Mouse (Mus musculus) CH12.LX (cell line): ENCODE measurements at regions not wholly inside any gene's neighbourhood (a gene's known extent, or its start where the extent isn't known, plus 50 kb on each side); places are given as distances from the start of the nearest gene placed in this dataset.

Experiments used
- CTCF ChIP-seq, 2 experiments: IDR thresholded peaks in 1 of 2; conservative IDR thresholded peaks in 1 of 2; 2 replicates each; pipeline ENCODE4 v1.5.1; 2011 to 2012; ENCODE audit warnings: low read depth in 2 of 2, low read length in 2 of 2, improper control_type of control experiment in 1 of 2, inconsistent platforms in 1 of 2, mild to moderate bottlenecking in 1 of 2, moderate library complexity in 1 of 2
- E2F4 ChIP-seq: IDR thresholded peaks from 2 replicates; pipeline ENCODE4 v1.6.1; 2011; ENCODE audit warnings: low read depth, low read length, improper control_type of control experiment; ENCODE audit not compliant: insufficient replicate concordance
- ETS1 ChIP-seq: conservative IDR thresholded peaks from 2 replicates; pipeline ENCODE4 v1.6.1; 2012; ENCODE audit warnings: low read depth, mild to moderate bottlenecking, inconsistent platforms, low read length, improper control_type of control experiment, moderate library complexity
- JUND ChIP-seq: conservative IDR thresholded peaks from 2 replicates; pipeline ENCODE4 v1.6.1; 2011; ENCODE audit warnings: low read depth, low read length, improper control_type of control experiment
- MAFK ChIP-seq: IDR thresholded peaks from 2 replicates; pipeline ENCODE4 v1.6.1; 2011; ENCODE audit warnings: low read length, improper control_type of control experiment; ENCODE audit not compliant: insufficient replicate concordance
- MAX ChIP-seq: IDR thresholded peaks from 2 replicates; pipeline ENCODE4 v1.6.1; 2011; ENCODE audit warnings: low read length, improper control_type of control experiment
- POLR2A ChIP-seq: IDR thresholded peaks from 2 replicates; pipeline ENCODE4 v1.6.1; 2011; ENCODE audit warnings: low read depth, mild to moderate bottlenecking, improper control_type of control experiment, low read length
- POLR2AphosphoS2 ChIP-seq: IDR thresholded peaks from 2 replicates; pipeline ENCODE4 v1.6.1; 2011; ENCODE audit warnings: low read depth, low read length, improper control_type of control experiment
- TCF12 ChIP-seq: IDR thresholded peaks from 2 replicates; pipeline ENCODE4 v1.6.1; 2014; ENCODE audit warnings: low read depth, mild to moderate bottlenecking, inconsistent platforms, low read length, improper control_type of control experiment
- ZMIZ1 ChIP-seq: IDR thresholded peaks from 2 replicates; pipeline ENCODE4 v1.6.1; 2012; ENCODE audit warnings: low read depth, mild to moderate bottlenecking, inconsistent platforms, low read length, improper control_type of control experiment

DNA sequence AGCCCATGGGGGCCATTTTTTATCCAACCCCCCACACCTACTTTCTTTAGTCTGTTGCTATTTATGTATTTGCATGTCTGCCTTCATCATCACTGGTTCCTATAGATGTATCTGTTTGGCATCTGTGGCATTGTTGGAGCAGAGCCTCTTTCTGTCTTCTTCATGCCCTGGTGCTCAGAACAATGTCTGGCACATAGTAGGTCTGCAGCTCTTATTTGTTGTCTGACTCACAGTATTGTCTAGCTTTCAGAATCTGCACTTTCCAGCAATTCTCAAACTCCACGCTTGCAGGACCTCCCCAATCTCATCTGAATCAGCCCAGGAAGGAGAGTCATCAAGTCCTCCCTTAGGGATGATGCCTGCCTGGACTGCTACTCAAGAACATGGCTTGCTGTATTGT, 82.9 kb upstream of the Aldh1b1 start:
- no peak for TF ChIP-seq POLR2A
- TF ChIP-seq JUND, result no peak
- TF ChIP-seq CTCF (conservative IDR thresholded peaks at IDR 0.05 in 1 of 2, IDR thresholded peaks at IDR 0.05 in 1 of 2; ENCODE audit: low read depth in 2 of 2, low read length in 2 of 2), result no peak
- no peak for TF ChIP-seq ZMIZ1
- TF ChIP-seq TCF12, result no peak
- no peak for TF ChIP-seq MAFK
- no peak for TF ChIP-seq POLR2AphosphoS2
- no peak for TF ChIP-seq MAX
- TF ChIP-seq ETS1, result no peak
- TF ChIP-seq E2F4, result no peak
